Mouse (Mus musculus): ENCODE data around the gene Olfr1442. TPM values are rescaled to one million over a fixed set of nuclear protein-coding genes. Genes with fewer than 3 reads are reported as not detected.
"Not testable (repeated sequence)": the region's sequence is repeated elsewhere in the genome, so short reads cannot be mapped to it uniquely, and the experiment has no call there.

Olfr1442 gene
- polyA plus RNA-seq, 1 experiment from 2014 or later: not detected

- Histone ChIP-seq H3K27ac (ENCODE audit: low read length) (no peak overlapping the region), H3K27me3 (replicated peaks; ENCODE audit: insufficient read depth, low read length) (no peaks in the 10 kb centered on the region), H3K4me1 (ENCODE audit: insufficient read depth, low read depth, low read length) (no peaks in the 10 kb centered on the region), H3K4me3 (ENCODE audit: low read depth, low read length) (no peak overlapping the region), H3K4me2 (replicated peaks; ENCODE audit: low read depth, low read length) (no peak overlapping the region), H3K9me3 (ENCODE audit: low read length) (no peaks in the 10 kb centered on the region), H3K36me3 (ENCODE audit: insufficient read depth, low read length) (no peaks in the 10 kb centered on the region), H3K9ac (replicated peaks; ENCODE audit: low read depth) (no peak overlapping the region)
- TF ChIP-seq EP300 (IDR thresholded peaks at IDR 0.05): no peak
- no peak for TF ChIP-seq CTCF (IDR thresholded peaks at IDR 0.05)
- ATAC-seq (no peak), DNase-seq (ENCODE audit: low spot score) (no peak)
Observed at GRCm38 (mm10) chr19:12696221-12696620, 26.0 kb downstream of the Olfr1442 start.

DNA sequence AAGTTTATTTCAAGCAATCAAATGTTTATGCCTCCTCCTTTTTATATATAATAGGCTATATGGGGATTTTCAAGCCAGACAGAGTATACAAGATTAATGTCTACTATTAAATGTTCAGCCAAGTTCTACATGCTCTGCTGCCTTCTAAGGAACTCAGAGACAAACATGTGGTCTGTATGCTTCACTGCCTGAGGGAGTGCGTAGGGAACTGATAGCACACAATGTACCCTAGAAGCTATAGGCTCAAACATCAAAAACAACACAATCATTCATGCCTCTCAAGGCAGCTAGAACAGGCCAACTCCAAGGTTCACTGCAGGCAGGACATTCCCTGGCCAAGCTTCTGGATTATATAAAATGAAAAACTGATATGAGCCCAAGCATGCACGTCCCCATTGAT is 38.2 kb downstream of the Olfr1442 start:
- Histone ChIP-seq H3K9me3 (ENCODE audit: low read length) (no peaks in the 10 kb centered on the region), H3K4me3 (ENCODE audit: low read depth, low read length) (no peak overlapping the region), H3K27ac (ENCODE audit: low read length) (no peak overlapping the region), H3K4me1 (ENCODE audit: insufficient read depth, low read depth, low read length) (no peaks in the 10 kb centered on the region), H3K36me3 (ENCODE audit: insufficient read depth, low read length) (no peaks in the 10 kb centered on the region), H3K4me2 (replicated peaks; ENCODE audit: low read depth, low read length) (no peak overlapping the region), H3K27me3 (replicated peaks; ENCODE audit: insufficient read depth, low read length) (no peaks in the 10 kb centered on the region), H3K9ac (replicated peaks; ENCODE audit: low read depth) (no peak overlapping the region)
- ATAC-seq: no peak
- DNase-seq (ENCODE audit: low spot score): no peak
- TF ChIP-seq EP300 (IDR thresholded peaks at IDR 0.05) (no peak), CTCF (IDR thresholded peaks at IDR 0.05) (no peak)
- WGBS: 74% methylated on average over 2 of the region's 2 CpGs

GRCm38 (mm10) chr19:12708986-12709385 is 38.7 kb downstream of the Olfr1442 start:
- no peaks in the 10 kb centered on the region for H3K27me3 ChIP-seq (replicated peaks; ENCODE audit: insufficient read depth, low read length)
- ATAC-seq (no peak), DNase-seq (ENCODE audit: low spot score) (no peak)
- no peaks in the 10 kb centered on the region for H3K4me1 ChIP-seq (ENCODE audit: insufficient read depth, low read depth, low read length)
- no peak for TF ChIP-seq EP300 (IDR thresholded peaks at IDR 0.05)
- TF ChIP-seq CTCF (IDR thresholded peaks at IDR 0.05): no peak
- H3K4me3 ChIP-seq (ENCODE audit: low read depth, low read length): no peak overlapping the region
- no peak overlapping the region for H3K9ac ChIP-seq (replicated peaks; ENCODE audit: low read depth)
- H3K27ac ChIP-seq (ENCODE audit: low read length): no peak overlapping the region
- H3K36me3 ChIP-seq (ENCODE audit: insufficient read depth, low read length): no peaks in the 10 kb centered on the region
- no peak overlapping the region for H3K4me2 ChIP-seq (replicated peaks; ENCODE audit: low read depth, low read length)
- H3K9me3 ChIP-seq (ENCODE audit: low read length): no peaks in the 10 kb centered on the region

- WGBS: 69% methylated on average over 6 of the region's 6 CpGs
- Histone ChIP-seq H3K36me3 (ENCODE audit: insufficient read depth, low read length) (no peaks in the 10 kb centered on the region), H3K4me3 (ENCODE audit: low read depth, low read length) (no peak overlapping the region), H3K4me1 (ENCODE audit: insufficient read depth, low read depth, low read length) (no peaks in the 10 kb centered on the region), H3K9me3 (ENCODE audit: low read length) (no peaks in the 10 kb centered on the region), H3K4me2 (replicated peaks; ENCODE audit: low read depth, low read length) (no peak overlapping the region), H3K9ac (replicated peaks; ENCODE audit: low read depth) (no peak overlapping the region), H3K27ac (ENCODE audit: low read length) (no peak overlapping the region), H3K27me3 (replicated peaks; ENCODE audit: insufficient read depth, low read length) (no peaks in the 10 kb centered on the region)
- no peak for ATAC-seq
- DNase-seq (ENCODE audit: low spot score): no peak
- TF ChIP-seq EP300 (IDR thresholded peaks at IDR 0.05) (no peak), CTCF (IDR thresholded peaks at IDR 0.05) (no peak)
Observed at GRCm38 (mm10) chr19:12719189-12719588, 49.0 kb downstream of the Olfr1442 start.

DNA sequence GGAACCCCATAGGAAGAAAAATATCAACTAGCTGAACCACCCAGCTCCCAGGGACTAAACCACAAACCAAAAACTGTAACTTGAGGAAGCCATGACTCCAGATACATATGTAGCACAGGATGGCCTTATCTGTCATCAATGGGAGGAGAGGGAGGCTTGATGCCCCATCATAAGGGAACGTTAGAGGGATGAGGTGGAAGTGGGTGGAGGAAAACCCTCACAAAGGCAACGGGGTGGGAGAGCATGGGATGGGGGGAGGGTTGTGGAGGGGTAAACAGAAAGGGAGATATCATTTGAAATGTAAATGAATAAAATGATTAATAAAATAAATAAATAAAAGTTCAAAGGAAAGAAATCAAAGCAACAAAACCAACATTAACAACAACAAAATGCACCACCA is 50.2 kb downstream of the Olfr1442 start:
- H3K36me3 ChIP-seq (ENCODE audit: insufficient read depth, low read length): no peaks in the 10 kb centered on the region
- no peaks in the 10 kb centered on the region for H3K4me1 ChIP-seq (ENCODE audit: insufficient read depth, low read depth, low read length)
- H3K9ac ChIP-seq (replicated peaks; ENCODE audit: low read depth): no peak overlapping the region
- no peak overlapping the region for H3K27ac ChIP-seq (ENCODE audit: low read length)
- H3K4me3 ChIP-seq (ENCODE audit: low read depth, low read length): no peak overlapping the region
- 55% methylated on average over 2 of the region's 2 CpGs for WGBS
- ATAC-seq: no peak
- TF ChIP-seq EP300 (IDR thresholded peaks at IDR 0.05) (no peak), CTCF (IDR thresholded peaks at IDR 0.05) (no peak)
- H3K9me3 ChIP-seq (ENCODE audit: low read length): no peaks in the 10 kb centered on the region
- DNase-seq (ENCODE audit: low spot score): no peak
- H3K4me2 ChIP-seq (replicated peaks; ENCODE audit: low read depth, low read length): no peak overlapping the region
- no peaks in the 10 kb centered on the region for H3K27me3 ChIP-seq (replicated peaks; ENCODE audit: insufficient read depth, low read length)

DNA sequence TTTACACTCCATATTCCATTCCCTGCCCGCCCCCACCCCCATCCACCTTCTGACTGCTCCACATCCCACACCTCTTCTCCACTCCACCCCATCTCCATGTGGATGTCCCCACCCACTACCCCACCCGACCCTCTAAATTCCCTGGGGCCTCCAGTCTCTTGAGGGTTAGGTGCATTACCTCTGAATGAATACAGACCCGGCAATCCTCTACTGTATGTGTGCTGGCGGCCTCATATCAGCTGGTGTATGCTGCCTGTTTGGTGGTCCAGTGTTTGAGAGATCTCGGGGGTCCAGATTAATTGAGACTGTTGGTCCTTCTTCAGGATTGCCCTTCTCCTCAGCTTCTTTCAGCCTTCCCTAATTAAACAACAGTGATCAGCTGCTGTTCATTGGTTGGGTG is 50.7 kb downstream of the Olfr1442 start:
- not testable (repeated sequence) for DNase-seq (ENCODE audit: low spot score); ATAC-seq; H3K4me3 ChIP-seq (ENCODE audit: low read depth, low read length); H3K9ac ChIP-seq (replicated peaks; ENCODE audit: low read depth); H3K4me2 ChIP-seq (replicated peaks; ENCODE audit: low read depth, low read length); H3K27me3 ChIP-seq (replicated peaks; ENCODE audit: insufficient read depth, low read length); H3K4me1 ChIP-seq (ENCODE audit: insufficient read depth, low read depth, low read length); H3K36me3 ChIP-seq (ENCODE audit: insufficient read depth, low read length); H3K9me3 ChIP-seq (ENCODE audit: low read length); H3K27ac ChIP-seq (ENCODE audit: low read length)
- 79% methylated on average over 5 of the region's 5 CpGs for WGBS

GRCm38 (mm10) chr19:12721596-12721995 is 51.4 kb downstream of the Olfr1442 start:
- H3K4me3 ChIP-seq (ENCODE audit: low read depth, low read length); H3K4me2 ChIP-seq (replicated peaks; ENCODE audit: low read depth, low read length); H3K9me3 ChIP-seq (ENCODE audit: low read length); ATAC-seq; DNase-seq (ENCODE audit: low spot score); H3K9ac ChIP-seq (replicated peaks; ENCODE audit: low read depth); H3K4me1 ChIP-seq (ENCODE audit: insufficient read depth, low read depth, low read length); H3K27me3 ChIP-seq (replicated peaks; ENCODE audit: insufficient read depth, low read length); H3K36me3 ChIP-seq (ENCODE audit: insufficient read depth, low read length); H3K27ac ChIP-seq (ENCODE audit: low read length): not testable (repeated sequence)
- 90% methylated on average over 7 of the region's 7 CpGs for WGBS

Data from lung, postnatal 0 days (tissue).